Mouse (Mus musculus): ENCODE data around the gene Sec24a.

DNA sequence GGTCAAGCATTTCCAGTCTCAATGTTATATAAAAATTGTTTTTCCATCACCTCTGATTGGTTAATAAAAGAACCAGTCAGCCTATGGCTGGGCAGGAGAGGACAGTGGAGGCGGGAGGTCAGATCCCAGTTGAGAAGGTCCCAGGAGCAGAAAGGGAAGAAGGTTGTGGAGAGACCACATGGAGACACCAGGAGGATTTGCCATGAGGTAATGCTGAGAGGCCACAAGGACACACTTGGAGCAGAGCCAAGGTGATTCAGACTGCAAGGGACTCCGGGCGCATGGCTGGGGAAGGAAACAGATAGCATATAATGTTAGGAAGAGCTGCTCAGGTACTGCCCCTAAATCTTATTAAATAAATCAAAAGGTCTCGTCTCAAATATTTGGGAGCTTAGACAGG, 32.8 kb upstream of the Sec24a start:
- no peak for TF ChIP-seq POU5F1 (IDR thresholded peaks at IDR 0.05; ENCODE audit: borderline replicate concordance, low read length)
- TF ChIP-seq CTCF (conservative IDR thresholded peaks at IDR 0.05; ENCODE audit: low read length), result no peak
- TF ChIP-seq NANOG (IDR thresholded peaks at IDR 0.05; ENCODE audit: borderline replicate concordance, low read length), result no peak

Measured in E14TG2a.4 (cell line).